Mouse (Mus musculus) Patski (cell line): ENCODE measurements around the gene Olfr347. TPM values are rescaled to one million over a fixed set of nuclear protein-coding genes. Genes with fewer than 3 reads are reported as not detected.

Experiments
- ATAC-seq: fragments of 100-300 bp; one replicate; pipeline ENCODE4 v1.8.0; 2021
- CTCF ChIA-PET: fragments of 350-600 bp; sonication (Branson Sonifier 250); formaldehyde crosslinking; loops from one replicate; lab custom pipeline; 2022; ENCODE audit warnings: inconsistent platforms; lab: Charles Lee
- POLR2A ChIA-PET: fragments of 350-600 bp; sonication (Branson Sonifier 250); formaldehyde crosslinking; loops from one replicate; lab custom pipeline; 2022; ENCODE audit warnings: antibody characterized with exemption, inconsistent platforms; lab: Charles Lee
- DNase-seq: peaks from one replicate; pipeline ENCODE4 v3.0.0-alpha.2; 2011; ENCODE audit warnings: low read depth, low spot score
- H3K27me3 ChIP-seq: fragments of 371-371 bp; one replicate; pipeline ENCODE4 v1.5.1; 2021
- CTCF ChIP-seq: fragments of 100-300 bp; IDR thresholded peaks from one replicate; pipeline ENCODE4 v1.5.1; 2021
- in situ Hi-C: fragments of 300-500 bp; cut with MboI; formaldehyde crosslinking; loops from 3 replicates; pipeline ENCODE4 v1.11.1; 2018; ENCODE audit warnings: low pct_unique_long_range_greater_than_20kb, mixed read lengths
- polyA plus RNA-seq: library from polyadenylated mRNA; unstranded; gene quantifications from one replicate; pipeline ENCODE4 v1.2.3, GENCODE M21; 2021

Gene Olfr347
- not detected for polyA plus RNA-seq

DNA sequence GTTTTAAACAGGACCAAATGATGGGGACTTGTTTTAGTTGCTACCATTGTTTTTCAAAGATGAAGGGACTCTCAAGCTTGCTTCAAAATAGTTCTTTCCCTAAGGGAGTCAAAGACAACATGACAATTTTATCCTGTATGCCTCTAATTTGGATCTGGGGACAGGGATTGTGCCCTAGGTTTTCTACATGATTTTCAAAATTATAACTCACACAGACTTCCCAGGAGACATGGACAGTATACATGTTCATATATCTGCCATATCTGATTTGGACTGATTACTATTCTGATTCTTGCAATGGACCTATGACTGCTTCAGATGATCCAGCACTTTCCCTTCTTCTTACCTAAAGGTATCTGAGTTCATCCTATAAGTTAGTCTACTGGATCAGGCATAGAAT is at the start of gene Olfr347:
Gene Olfr347, plus strand, starts transcription at position 301 of the 400 bp plus-strand sequence.
- DNase-seq (no peak), ATAC-seq (no peak)
- H3K27me3 ChIP-seq, result peaks cover 6% of the 10 kb centered on the region
- in situ Hi-C loops, result no loop called here
- TF ChIP-seq CTCF, result no peak
- POLR2A ChIA-PET, result no interaction called here
- CTCF ChIA-PET, result no interaction called here

DNA sequence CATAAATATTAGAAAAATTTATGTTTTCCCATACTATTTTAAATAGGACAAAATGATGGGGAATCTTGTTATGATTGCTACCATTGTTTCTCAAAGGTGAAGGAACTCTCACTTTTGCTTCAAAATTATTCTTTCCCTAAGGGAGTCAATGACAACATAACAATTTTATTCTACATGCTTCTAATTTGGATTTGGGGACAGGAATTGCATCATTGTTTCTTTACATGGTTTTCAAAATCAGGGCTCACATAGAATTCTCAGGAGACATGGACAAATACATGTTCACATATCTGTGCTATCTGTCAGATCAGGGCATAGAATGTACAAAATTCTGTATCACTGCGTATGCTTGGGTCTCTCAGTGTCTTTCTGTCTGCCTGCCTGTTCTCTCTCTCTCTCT is 46.2 kb upstream of the Olfr347 start, which contains the start of gene Olfr346:
Gene Olfr346, plus strand, starts transcription at position 301 of the 400 bp plus-strand sequence.
- no peak for TF ChIP-seq CTCF
- DNase-seq, result no peak
- ChIA-PET CTCF (no interaction called here), POLR2A (no interaction called here)
- no peaks in the 10 kb centered on the region for H3K27me3 ChIP-seq
- in situ Hi-C loops, result no loop called here
- no peak for ATAC-seq

- in situ Hi-C loops, result no loop called here
- TF ChIP-seq CTCF, result peak; percentile 46
- DNase-seq, result no peak
- POLR2A ChIA-PET, result no interaction called here
- peaks cover 10% of the 10 kb centered on the region for H3K27me3 ChIP-seq
- no peak for ATAC-seq
- CTCF ChIA-PET, result no interaction called here
Observed at GRCm38 (mm10) chr2:36736226-36736625, 4.5 kb downstream of the Olfr347 start.

GRCm38 (mm10) chr2:36783976-36784375 is 52.3 kb downstream of the Olfr347 start, which contains the start of gene Olfr348:
Olfr348 (plus strand) TSS chr2:36784276.
- DNase-seq (no peak), ATAC-seq (no peak)
- no peaks in the 10 kb centered on the region for H3K27me3 ChIP-seq
- TF ChIP-seq CTCF, result no peak
- in situ Hi-C loops, result no loop called here
- ChIA-PET POLR2A (no interaction called here), CTCF (no interaction called here)

Other genes with a start within 250 kb of the Olfr347 start
- not detected for gene Olfr341, start 249.4 kb upstream of the Olfr347 start, polyA plus RNA-seq
- gene Olfr342, start 206.9 kb upstream of the Olfr347 start, polyA plus RNA-seq, result not detected
- 0.01 TPM for gene Olfr344, start 165.2 kb upstream of the Olfr347 start, polyA plus RNA-seq
- gene Olfr345, start 91.9 kb upstream of the Olfr347 start, polyA plus RNA-seq, result not detected
- gene Olfr346, start 46.1 kb upstream of the Olfr347 start, polyA plus RNA-seq, result not detected
- gene Olfr348, start 52.4 kb downstream of the Olfr347 start, polyA plus RNA-seq, result not detected
- gene Olfr50, start 58.6 kb downstream of the Olfr347 start, polyA plus RNA-seq, result not detected
- not detected for gene Olfr3, start 85.1 kb downstream of the Olfr347 start, polyA plus RNA-seq
- not detected for gene Olfr350, start 114.4 kb downstream of the Olfr347 start, polyA plus RNA-seq
- gene Olfr351, start 130.8 kb downstream of the Olfr347 start, polyA plus RNA-seq, result 0.06 TPM
- not detected for gene Olfr352, start 136.6 kb downstream of the Olfr347 start, polyA plus RNA-seq
- gene Olfr353, start 161.0 kb downstream of the Olfr347 start, polyA plus RNA-seq, result not detected
- not detected for gene Olfr354, start 173.8 kb downstream of the Olfr347 start, polyA plus RNA-seq
- not detected for gene Olfr355, start 197.0 kb downstream of the Olfr347 start, polyA plus RNA-seq
- gene Olfr356, start 205.2 kb downstream of the Olfr347 start, polyA plus RNA-seq, result not detected